Mouse (Mus musculus) myocyte (in vitro differentiated cells): ENCODE data around the gene Srsf3.

Experiments
- CEBPB ChIP-seq: IDR thresholded peaks from 2 replicates; pipeline ENCODE4 v1.6.1; 2011; ENCODE audit warnings: mild to moderate bottlenecking, moderate library complexity; ENCODE audit not compliant: poor library complexity, insufficient read depth, severe bottlenecking
- E2F4 ChIP-seq: IDR thresholded peaks from one replicate; pipeline ENCODE4 v1.6.1; 2011; ENCODE audit warnings: mild to moderate bottlenecking, control low read depth, moderate library complexity; ENCODE audit not compliant: insufficient read depth
- MAX ChIP-seq: IDR thresholded peaks from one replicate; pipeline ENCODE4 v1.6.1; 2011; ENCODE audit warnings: low read depth, mild to moderate bottlenecking, control low read depth
- MYOD1 ChIP-seq, 3 experiments: IDR thresholded peaks; one replicate each; pipeline ENCODE4 v1.6.1; 2011; ENCODE audit warnings: control low read depth in 2 of 3, low read depth in 2 of 3, mild to moderate bottlenecking in 2 of 3, moderate library complexity in 1 of 3; ENCODE audit not compliant: insufficient read length in 2 of 3, control insufficient read depth in 1 of 3
- MYOG ChIP-seq, 3 experiments: IDR thresholded peaks; one replicate each; pipeline ENCODE4 v1.6.1; 2011; ENCODE audit warnings: control low read depth in 2 of 3, low read depth in 2 of 3, mild to moderate bottlenecking in 2 of 3; ENCODE audit not compliant: insufficient read length in 2 of 3, control insufficient read depth in 1 of 3, insufficient read depth in 1 of 3
- POLR2A ChIP-seq: IDR thresholded peaks from one replicate; pipeline ENCODE4 v1.6.1; 2011; ENCODE audit warnings: low read depth, mild to moderate bottlenecking, control low read depth, moderate library complexity; ENCODE audit not compliant: insufficient read length
- POLR2AphosphoS2 ChIP-seq: IDR thresholded peaks from one replicate; pipeline ENCODE4 v1.6.1; 2011; ENCODE audit warnings: low read depth, control low read depth; ENCODE audit not compliant: insufficient read length
- SRF ChIP-seq: IDR thresholded peaks from one replicate; pipeline ENCODE4 v1.6.1; 2011; ENCODE audit warnings: low read depth; ENCODE audit not compliant: control insufficient read depth, insufficient read length
- TCF12 ChIP-seq: IDR thresholded peaks from one replicate; pipeline ENCODE4 v1.6.1; 2011; ENCODE audit warnings: mild to moderate bottlenecking, control low read depth; ENCODE audit not compliant: poor library complexity, insufficient read depth, severe bottlenecking
- TCF3 ChIP-seq: IDR thresholded peaks from one replicate; pipeline ENCODE4 v1.6.1; 2011; ENCODE audit warnings: low read depth, control low read depth; ENCODE audit not compliant: insufficient read length
- USF1 ChIP-seq: IDR thresholded peaks from one replicate; pipeline ENCODE4 v1.6.1; 2011; ENCODE audit warnings: low read depth, mild to moderate bottlenecking, control low read depth, moderate library complexity

GRCm38 (mm10) chr17:29067847-29068246, 35.4 kb downstream of the Srsf3 start:
- no peak for TF ChIP-seq POLR2AphosphoS2
- TF ChIP-seq POLR2A, result no peak
- no peak for TF ChIP-seq E2F4
- TF ChIP-seq USF1, result no peak
- TF ChIP-seq MYOG (IDR thresholded peaks at IDR 0.05; ENCODE audit: control insufficient read depth in 1 of 3, insufficient read depth in 1 of 3, insufficient read length in 2 of 3, low read depth in 2 of 3), result no peak
- TF ChIP-seq SRF, result no peak
- no peak for TF ChIP-seq MAX
- no peak for TF ChIP-seq TCF12
- no peak for TF ChIP-seq CEBPB
- TF ChIP-seq MYOD1 (IDR thresholded peaks at IDR 0.05; ENCODE audit: control insufficient read depth in 1 of 3, insufficient read length in 2 of 3, low read depth in 2 of 3), result no peak
- TF ChIP-seq TCF3, result no peak
